Mouse (Mus musculus) hindbrain, embryonic 12.5 days (tissue): Measurements from ENCODE around the gene Zfr. TPM values are rescaled to one million over a fixed set of nuclear protein-coding genes. Genes with fewer than 3 reads are reported as not detected.
A peak's percentile ranks its signal among the peaks of the same experiment; 100 is the strongest.
"Not testable (repeated sequence)": the region's sequence is repeated elsewhere in the genome, so short reads cannot be mapped to it uniquely, and the experiment has no call there.

Experiments used
- ATAC-seq: fragments of 200-750 bp; cut with Nextera tagmentation; 2 replicates; pipeline ENCODE4 v1.8.0; 2017; ENCODE audit warnings: moderate TSS enrichment; ENCODE audit not compliant: low FRiP score
- H3K27ac ChIP-seq: fragments of 300-500 bp; sonication (generic); 2 replicates; pipeline ENCODE4 v1.5.1; 2016; ENCODE audit warnings: mild to moderate bottlenecking
- H3K27me3 ChIP-seq: fragments of 300-500 bp; sonication (generic); 2 replicates; pipeline ENCODE4 v1.6.1; 2016; ENCODE audit warnings: mild to moderate bottlenecking
- H3K36me3 ChIP-seq: fragments of 300-500 bp; sonication (generic); 2 replicates; pipeline ENCODE4 v1.6.1; 2016; ENCODE audit warnings: mild to moderate bottlenecking
- H3K4me1 ChIP-seq: fragments of 300-500 bp; sonication (generic); 2 replicates; pipeline ENCODE4 v1.6.1; 2016
- H3K4me2 ChIP-seq: fragments of 300-500 bp; sonication (generic); replicated peaks from 2 replicates; pipeline ENCODE4 v1.6.1; 2016; ENCODE audit warnings: mild to moderate bottlenecking
- H3K4me3 ChIP-seq: fragments of 300-500 bp; sonication (generic); 2 replicates; pipeline ENCODE4 v1.5.1; 2016; ENCODE audit warnings: mild to moderate bottlenecking
- H3K9ac ChIP-seq: fragments of 300-500 bp; sonication (generic); 2 replicates; pipeline ENCODE4 v1.6.1; 2016; ENCODE audit warnings: mild to moderate bottlenecking, moderate library complexity
- H3K9me3 ChIP-seq: fragments of 300-500 bp; sonication (generic); replicated peaks from 2 replicates; pipeline ENCODE4 v1.6.1; 2016; ENCODE audit warnings: mild to moderate bottlenecking
- WGBS: fragments of 180-500 bp; shearing (Covaris S2); methylation state at CpG from one replicate; pipeline ENCODE4 v1.1.7; 2016; 5-methylcytosine and 5-hydroxymethylcytosine counted together
- polyA plus RNA-seq: library from polyadenylated mRNA; unstranded; fragments of >200 nt; fragmentation: Nextera tagmentation; extraction: Ambion mirVana; gene quantifications from 2 replicates; pipeline ENCODE4 v1.2.1, GENCODE M21; 2016

The Zfr gene
- polyA plus RNA-seq, 1 experiment from 2014 or later = 127 TPM

DNA sequence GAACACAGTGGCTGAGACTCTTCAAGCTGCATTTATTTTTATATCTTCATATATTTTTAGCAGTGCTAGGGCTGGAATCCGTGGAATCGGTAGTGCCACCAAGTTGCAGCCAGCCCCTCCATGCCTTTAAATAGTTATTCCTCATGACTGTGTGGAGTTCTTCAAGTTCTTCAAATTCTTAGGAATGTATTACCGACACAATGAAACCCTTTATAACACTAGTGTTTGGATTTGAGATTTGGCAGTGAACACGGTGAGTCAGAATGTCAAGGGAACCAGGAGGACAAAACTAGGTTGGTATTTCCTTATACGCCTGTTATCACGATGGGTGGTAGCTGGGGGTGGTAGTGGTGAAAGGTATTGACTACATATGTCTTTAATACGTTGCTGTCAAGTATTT is 6.4 kb upstream of the Zfr start:
- no peak for ATAC-seq
- Histone ChIP-seq H3K27me3 (peaks cover 5% of the 10 kb centered on the region; the same call in 1 of the 2 replicates), H3K4me2 (no peak overlapping the region), H3K4me3 (no peak overlapping the region), H3K9me3 (no peaks in the 10 kb centered on the region), H3K27ac (no peak overlapping the region), H3K36me3 (no peaks in the 10 kb centered on the region), H3K9ac (no peak overlapping the region), H3K4me1 (no peaks in the 10 kb centered on the region)
- 71% methylated on average over 7 of the region's 7 CpGs for WGBS

DNA sequence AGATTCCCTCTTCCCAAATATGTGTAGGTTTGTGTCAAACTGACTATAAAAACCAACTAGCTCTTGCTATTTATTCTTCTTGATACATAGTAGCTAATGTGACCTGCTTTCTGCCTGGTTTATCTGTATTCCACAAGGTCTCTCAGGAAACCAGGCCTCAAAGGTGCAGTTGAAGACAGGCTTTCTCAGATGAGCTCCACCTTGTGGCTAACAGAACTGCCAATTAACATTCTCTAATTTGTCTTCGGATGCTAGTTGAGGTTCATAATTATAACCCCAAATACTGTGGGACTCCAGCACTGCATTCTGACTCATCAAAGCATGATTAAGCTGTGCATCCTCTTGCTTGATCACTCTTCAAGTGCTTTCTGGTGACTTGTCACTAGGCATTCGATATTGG is 4.2 kb upstream of the Zfr start:
- peaks cover 5% of the 10 kb centered on the region; the same call in 1 of the 2 replicates for H3K27me3 ChIP-seq
- H3K9ac ChIP-seq = no peak overlapping the region
- no peak overlapping the region for H3K4me2 ChIP-seq
- ATAC-seq = no peak
- no peak overlapping the region for H3K27ac ChIP-seq
- H3K4me1 ChIP-seq = peaks cover 3% of the 10 kb centered on the region
- WGBS = 79% methylated on average over 2 of the region's 2 CpGs
- no peaks in the 10 kb centered on the region for H3K9me3 ChIP-seq
- H3K4me3 ChIP-seq = no peak overlapping the region
- no peaks in the 10 kb centered on the region for H3K36me3 ChIP-seq

DNA sequence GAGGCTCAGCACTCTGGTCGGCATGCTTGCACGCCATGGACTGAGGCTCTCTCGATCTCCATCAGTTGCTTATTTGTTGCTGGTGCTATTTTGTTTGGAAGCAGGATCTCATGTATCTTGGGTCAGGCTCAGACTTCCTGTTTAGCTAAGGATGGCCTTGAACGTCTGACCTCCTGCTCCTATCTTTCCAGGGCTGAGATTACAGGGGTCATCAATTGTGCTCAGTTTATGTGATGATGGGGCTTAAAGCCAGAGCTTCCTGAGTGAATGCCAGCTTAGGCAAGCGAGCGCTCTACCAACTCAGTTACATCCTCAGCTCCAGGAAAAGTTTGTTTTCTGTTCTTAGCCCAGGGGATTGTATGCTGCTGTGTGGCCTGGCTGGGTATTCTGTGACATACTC is 3.1 kb upstream of the Zfr start:
- peaks cover 5% of the 10 kb centered on the region; the same call in 1 of the 2 replicates for H3K27me3 ChIP-seq
- no peak for ATAC-seq
- H3K9me3 ChIP-seq = no peaks in the 10 kb centered on the region

DNA sequence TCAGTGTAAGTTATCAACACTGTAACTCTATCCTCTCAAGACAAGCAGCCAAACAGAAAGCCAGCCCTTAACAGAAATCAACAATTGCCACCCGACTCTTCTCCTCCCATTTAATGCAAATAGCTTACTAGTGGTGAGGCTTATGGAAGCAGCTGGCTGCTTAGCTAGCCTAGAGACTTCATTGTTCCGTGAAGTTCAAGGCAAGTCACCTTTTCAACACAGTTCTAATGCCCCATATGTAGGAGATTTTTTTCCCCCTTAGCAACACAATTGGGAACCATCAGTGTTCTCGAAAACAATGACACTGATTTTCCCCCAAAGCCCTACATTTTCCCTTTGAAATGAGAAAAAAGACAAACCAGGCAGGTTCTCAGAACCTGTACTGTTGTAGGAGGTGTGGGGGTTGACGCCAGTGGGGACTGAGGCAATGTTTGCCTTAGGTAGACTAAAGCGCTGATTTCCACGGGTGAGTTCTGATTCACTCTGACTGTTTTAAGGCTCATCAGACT is 1.9 kb upstream of the Zfr start:
- H3K4me2 ChIP-seq = no peak overlapping the region
- no peak overlapping the region for H3K4me3 ChIP-seq
- H3K4me1 ChIP-seq = peaks cover 10% of the 10 kb centered on the region
- WGBS = 21% methylated on average over 6 of the region's 6 CpGs
- no peaks in the 10 kb centered on the region for H3K9me3 ChIP-seq
- no peak overlapping the region for H3K9ac ChIP-seq
- H3K27me3 ChIP-seq = peaks cover 5% of the 10 kb centered on the region; the same call in 1 of the 2 replicates
- ATAC-seq = no peak
- H3K27ac ChIP-seq = no peak overlapping the region
- no peaks in the 10 kb centered on the region for H3K36me3 ChIP-seq

More for the DNA sequence above, 3.1 kb upstream of the Zfr start:
- Histone ChIP-seq H3K4me1 (peaks cover 8% of the 10 kb centered on the region), H3K9ac (no peak overlapping the region), H3K27ac (no peak overlapping the region), H3K36me3 (no peaks in the 10 kb centered on the region), H3K4me3 (no peak overlapping the region), H3K4me2 (no peak overlapping the region)
- 77% methylated on average over 6 of the region's 6 CpGs for WGBS

DNA sequence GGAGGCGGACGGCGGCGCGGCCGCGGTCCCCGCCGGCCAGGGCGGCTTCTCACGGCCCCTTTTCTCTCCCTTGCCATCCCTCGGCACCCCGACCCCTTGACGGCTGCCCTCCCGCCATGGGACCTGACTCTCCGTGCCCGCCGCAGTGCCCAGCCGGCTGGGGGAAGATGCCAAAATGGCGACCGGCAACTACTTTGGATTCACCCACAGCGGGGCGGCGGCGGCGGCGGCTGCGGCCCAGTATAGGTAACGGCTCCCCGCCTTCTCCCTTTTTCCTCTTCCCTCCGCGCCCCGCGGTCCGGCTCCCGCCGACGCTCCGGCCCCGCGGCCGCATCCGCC is 431 bp downstream of the Zfr start:
- peak overlapping the region; percentile 99 for H3K9ac ChIP-seq
- peak overlapping the region; percentile 90 for H3K4me2 ChIP-seq
- H3K27me3 ChIP-seq = peaks cover 5% of the 10 kb centered on the region; the same call in 1 of the 2 replicates
- ATAC-seq = peak; percentile 62; the same call in 1 of the 2 replicates
- H3K4me1 ChIP-seq = peaks cover 15% of the 10 kb centered on the region
- under 1% methylated on average over 29 of the region's 43 CpGs for WGBS
- no peaks in the 10 kb centered on the region for H3K36me3 ChIP-seq
- peak overlapping the region; percentile 96 for H3K27ac ChIP-seq
- no peaks in the 10 kb centered on the region for H3K9me3 ChIP-seq
- H3K4me3 ChIP-seq = peak overlapping the region; percentile 99

DNA sequence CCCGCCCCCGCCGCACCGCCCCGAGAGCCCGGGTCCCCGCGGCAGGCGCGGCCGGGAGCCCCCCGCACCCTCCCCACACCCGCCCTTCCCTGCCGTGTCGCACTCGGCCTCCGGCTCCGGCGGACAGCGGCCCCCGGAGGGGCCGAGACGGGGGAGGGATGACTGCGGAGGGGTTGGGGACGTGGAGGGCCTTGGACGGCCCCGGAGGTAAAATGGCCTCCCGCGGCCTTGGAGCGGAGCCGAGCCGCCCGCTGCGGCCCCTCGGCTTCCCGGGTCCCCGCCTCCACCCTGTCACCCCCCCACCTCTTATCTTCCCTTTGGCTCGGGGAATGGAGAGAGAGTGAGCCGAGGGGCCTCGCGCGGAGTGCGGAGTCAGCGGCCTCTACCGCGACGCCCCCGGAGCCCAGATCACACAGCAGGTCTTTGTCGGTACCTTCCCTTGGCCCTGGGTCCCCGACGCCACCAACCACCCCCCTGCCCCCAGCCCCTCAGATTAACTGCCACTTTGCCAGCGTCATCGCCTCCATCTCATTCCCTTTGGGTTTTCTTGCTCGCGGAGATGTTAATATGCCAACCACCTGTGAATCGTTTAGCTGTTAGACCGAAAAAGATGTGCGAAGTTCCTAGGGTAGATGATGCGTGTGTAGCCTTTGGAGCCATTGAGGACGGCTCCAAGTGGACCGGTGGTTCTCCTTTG is 949 bp downstream of the Zfr start:
- Histone ChIP-seq H3K9me3 (no peaks in the 10 kb centered on the region), H3K4me2 (peak overlapping the region; percentile 90), H3K4me1 (peaks cover 15% of the 10 kb centered on the region), H3K27ac (peak overlapping the region; percentile 96), H3K9ac (peak overlapping the region; percentile 99), H3K4me3 (peak overlapping the region; percentile 99), H3K27me3 (peaks cover 5% of the 10 kb centered on the region; the same call in 1 of the 2 replicates), H3K36me3 (no peaks in the 10 kb centered on the region)
- 0% methylated on average over 42 of the region's 61 CpGs for WGBS
- ATAC-seq = peak; percentile 70

DNA sequence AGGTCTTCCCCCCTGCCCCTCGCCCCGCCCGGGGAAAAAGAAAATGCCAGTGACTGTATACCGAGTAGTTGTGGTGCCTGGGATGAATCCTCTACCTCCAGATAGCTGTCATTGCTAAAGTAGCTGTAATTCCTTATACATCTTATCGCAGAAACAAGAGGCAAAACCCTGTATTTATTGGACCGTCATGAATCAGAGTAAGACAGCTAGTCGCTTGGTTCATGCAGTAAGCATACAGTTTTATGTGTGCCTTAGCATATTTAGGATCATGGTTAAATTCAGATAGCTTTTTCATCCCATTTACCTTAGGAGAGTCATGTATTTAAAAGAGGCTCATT is 1.5 kb downstream of the Zfr start:
- H3K27ac ChIP-seq = peak overlapping the region; percentile 96; the same call in 1 of the 2 replicates
- 10% methylated on average over 7 of the region's 7 CpGs for WGBS
- no peaks in the 10 kb centered on the region for H3K36me3 ChIP-seq
- peaks cover 15% of the 10 kb centered on the region for H3K4me1 ChIP-seq
- H3K4me3 ChIP-seq = peak overlapping the region; percentile 99
- H3K4me2 ChIP-seq = peak overlapping the region; percentile 90
- ATAC-seq = no peak
- H3K27me3 ChIP-seq = peaks cover 5% of the 10 kb centered on the region; the same call in 1 of the 2 replicates
- H3K9ac ChIP-seq = peak overlapping the region; percentile 99
- no peaks in the 10 kb centered on the region for H3K9me3 ChIP-seq

DNA sequence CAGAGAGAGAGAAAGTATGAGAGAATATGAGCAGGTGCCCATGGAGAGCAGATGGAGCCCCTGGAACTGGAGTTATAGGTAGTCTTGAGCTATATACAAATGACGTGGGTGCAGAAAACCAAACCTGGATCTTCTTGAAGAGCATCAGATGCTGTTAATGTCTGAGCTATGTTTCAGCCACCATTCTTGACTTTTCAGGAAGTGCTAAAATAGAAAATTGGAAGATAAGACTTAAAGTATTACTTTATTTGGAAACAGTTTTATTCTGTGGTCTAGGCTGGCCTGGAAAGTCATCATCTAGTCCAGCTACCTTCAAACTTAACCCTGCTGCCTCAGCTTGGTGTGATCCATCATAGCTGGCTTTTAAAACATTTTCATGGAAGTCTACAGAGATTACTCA is 7.3 kb downstream of the Zfr start:
- ATAC-seq = no peak
- WGBS = 97% methylated on average over 1 of the region's 1 CpGs
- H3K4me3 ChIP-seq = no peak overlapping the region
- H3K27me3 ChIP-seq = no peaks in the 10 kb centered on the region
- no peak overlapping the region for H3K4me2 ChIP-seq
- H3K36me3 ChIP-seq = 0 out of 2 replicates have a peak, but pooled peaks cover 6% of the 10 kb centered on the region
- H3K4me1 ChIP-seq = peaks cover 7% of the 10 kb centered on the region
- no peaks in the 10 kb centered on the region for H3K9me3 ChIP-seq
- no peak overlapping the region for H3K9ac ChIP-seq
- H3K27ac ChIP-seq = no peak overlapping the region

DNA sequence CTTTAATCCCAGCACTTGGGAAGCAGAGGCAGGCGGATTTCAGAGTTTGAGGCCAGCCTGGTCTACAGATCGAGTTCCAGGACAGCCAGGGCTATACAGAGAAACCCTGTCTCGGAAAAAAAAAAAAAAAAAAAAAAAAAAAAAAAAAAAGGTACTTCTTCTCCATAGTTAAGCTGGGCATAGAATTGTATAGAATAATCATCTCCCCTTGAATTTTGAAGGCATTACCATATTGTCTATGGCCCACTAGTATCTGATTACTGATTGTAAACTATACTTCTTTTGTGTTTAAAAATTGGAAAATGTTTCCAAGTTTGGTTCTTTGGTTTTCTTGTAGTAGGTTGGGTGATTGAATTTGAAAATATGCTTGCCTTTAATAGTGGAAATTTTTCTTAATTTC is 13.2 kb downstream of the Zfr start:
- H3K9ac ChIP-seq, H3K4me1 ChIP-seq, H3K4me2 ChIP-seq, H3K27ac ChIP-seq, H3K9me3 ChIP-seq, ATAC-seq, H3K27me3 ChIP-seq, H3K36me3 ChIP-seq, H3K4me3 ChIP-seq: not testable (repeated sequence)
- WGBS = 79% methylated on average over 3 of the region's 3 CpGs

DNA sequence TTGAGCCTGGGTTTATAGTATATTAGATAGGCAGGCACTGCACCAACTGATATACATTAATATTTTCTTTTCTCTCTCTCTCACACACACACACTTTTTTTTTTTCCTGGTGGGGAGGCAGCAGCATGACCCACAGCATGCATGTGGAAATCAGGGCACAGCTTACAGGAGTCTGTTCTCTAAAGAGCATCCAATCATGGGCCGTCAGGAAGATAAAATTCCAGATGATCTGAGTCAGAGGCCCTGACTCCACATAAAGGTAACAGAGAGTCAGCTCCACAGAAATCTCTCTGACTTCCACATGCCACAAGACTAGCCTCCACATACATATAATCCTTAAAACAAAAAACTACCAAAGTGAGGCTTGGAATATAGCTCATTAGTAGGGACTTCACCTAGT is 16.9 kb downstream of the Zfr start:
- no peak overlapping the region for H3K9ac ChIP-seq
- H3K27ac ChIP-seq = no peak overlapping the region
- H3K9me3 ChIP-seq = no peaks in the 10 kb centered on the region
- no peak for ATAC-seq
- peaks cover 10% of the 10 kb centered on the region for H3K36me3 ChIP-seq
- no peak overlapping the region for H3K4me3 ChIP-seq
- H3K27me3 ChIP-seq = no peaks in the 10 kb centered on the region
- H3K4me1 ChIP-seq = no peaks in the 10 kb centered on the region
- H3K4me2 ChIP-seq = no peak overlapping the region
- 74% methylated on average over 1 of the region's 1 CpGs for WGBS

DNA sequence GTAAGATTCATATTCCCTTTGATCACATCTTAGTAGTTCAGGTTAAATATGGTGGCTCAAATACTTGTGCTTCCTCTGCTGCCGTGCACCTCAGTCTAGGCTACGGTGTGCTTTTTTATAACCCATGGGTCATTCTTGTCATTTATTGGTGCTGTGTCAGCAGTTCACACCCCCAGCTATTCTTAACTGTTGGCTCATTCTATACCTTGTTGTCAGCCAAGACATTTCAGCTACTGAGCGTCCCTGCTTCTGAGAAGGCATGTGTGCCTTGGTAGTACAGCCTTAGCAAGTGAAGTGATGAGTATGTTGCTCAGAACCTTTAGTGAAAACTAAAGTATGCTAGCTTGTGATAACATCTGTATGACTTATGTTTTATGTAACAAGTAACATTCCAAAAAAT is 17.7 kb downstream of the Zfr start:
- no peaks in the 10 kb centered on the region for H3K4me1 ChIP-seq
- ATAC-seq = no peak
- no peak overlapping the region for H3K4me2 ChIP-seq
- no peaks in the 10 kb centered on the region for H3K27me3 ChIP-seq
- no peak overlapping the region for H3K27ac ChIP-seq
- WGBS = 58% methylated on average over 3 of the region's 3 CpGs
- H3K36me3 ChIP-seq = peaks cover 12% of the 10 kb centered on the region
- H3K9me3 ChIP-seq = no peaks in the 10 kb centered on the region
- no peak overlapping the region for H3K4me3 ChIP-seq
- H3K9ac ChIP-seq = no peak overlapping the region

DNA sequence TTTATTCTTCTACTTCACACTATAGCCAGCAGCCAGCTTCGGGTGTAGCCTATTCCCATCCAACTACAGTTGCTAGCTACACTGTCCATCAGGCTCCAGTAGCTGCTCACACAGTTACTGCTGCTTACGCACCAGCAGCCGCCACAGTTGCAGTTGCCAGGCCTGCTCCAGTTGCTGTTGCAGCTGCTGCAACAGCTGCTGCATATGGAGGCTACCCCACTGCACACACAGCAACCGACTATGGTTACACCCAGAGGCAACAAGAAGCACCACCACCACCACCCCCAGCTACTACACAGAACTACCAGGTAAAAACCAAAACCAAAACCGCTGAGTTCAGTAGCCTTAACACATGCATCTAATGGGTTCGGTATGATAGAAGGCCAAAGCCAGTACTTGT is 18.7 kb downstream of the Zfr start:
- no peaks in the 10 kb centered on the region for H3K9me3 ChIP-seq
- H3K27ac ChIP-seq = no peak overlapping the region
- H3K9ac ChIP-seq = no peak overlapping the region
- WGBS = 88% methylated on average over 6 of the region's 6 CpGs
- H3K4me1 ChIP-seq = no peaks in the 10 kb centered on the region
- peaks cover 21% of the 10 kb centered on the region for H3K36me3 ChIP-seq
- no peak overlapping the region for H3K4me3 ChIP-seq
- ATAC-seq = no peak
- no peak overlapping the region for H3K4me2 ChIP-seq
- no peaks in the 10 kb centered on the region for H3K27me3 ChIP-seq
